ENCODE assay signal across 25 mouse cellular contexts in genomic region chr10:62309593-62309992, GRCm38 (mm10). TPM values are rescaled to one million over a fixed set of nuclear protein-coding genes. Genes with fewer than 3 reads are reported as not detected.
"Had no signal": no experiment of that assay in that cellular context is flagged by ENCODE, and none has a peak within 500 bp of the region (broad histone marks: within the 10 kb centered on the region; RNA-seq: fewer than 3 reads in every experiment).

No protein-coding gene starts in this region.

- H3K36me3 ChIP-seq: intestine, embryonic 15.5 days; lung, embryonic 15.5 days; midbrain, embryonic 10.5 days had no signal

- ATAC-seq: intestine, embryonic 15.5 days; liver, embryonic 12.5 days; midbrain, embryonic 13.5 days; midbrain, embryonic 16.5 days had no signal

- H3K9ac ChIP-seq: intestine, embryonic 15.5 days; limb, embryonic 13.5 days; liver, embryonic 12.5 days; liver, embryonic 15.5 days; lung, embryonic 15.5 days; midbrain, embryonic 13.5 days; neural tube, embryonic 13.5 days had no signal

- H3K4me3 ChIP-seq: intestine, embryonic 15.5 days; layer of hippocampus, adult 2 months; left cerebral cortex, adult 2 months; limb, embryonic 13.5 days; liver, embryonic 12.5 days; liver, embryonic 15.5 days; lung, embryonic 15.5 days; megakaryocyte, embryonic 14.5 days; midbrain, embryonic 10.5 days; midbrain, embryonic 13.5 days; myocyte; neural tube, embryonic 13.5 days had no signal

- H3K4me2 ChIP-seq: intestine, embryonic 15.5 days; limb, embryonic 13.5 days; liver, embryonic 12.5 days; liver, embryonic 15.5 days; lung, embryonic 15.5 days; midbrain, embryonic 13.5 days; neural tube, embryonic 13.5 days had no signal

- H3K27me3 ChIP-seq: intestine, embryonic 15.5 days; limb, embryonic 13.5 days; liver, embryonic 12.5 days; liver, embryonic 15.5 days; lung, embryonic 15.5 days; megakaryocyte, embryonic 14.5 days; midbrain, embryonic 13.5 days; neural tube, embryonic 13.5 days had no signal

- H3K27ac ChIP-seq: intestine, embryonic 15.5 days; layer of hippocampus, adult 2 months; left cerebral cortex, adult 2 months; limb, embryonic 13.5 days; liver, embryonic 12.5 days; liver, embryonic 15.5 days; lung, embryonic 15.5 days; midbrain, embryonic 10.5 days; midbrain, embryonic 13.5 days; neural tube, embryonic 13.5 days had no signal

- DNase-seq: layer of hippocampus, adult 9-11 months; layer of hippocampus, postnatal 36 days; left cerebral cortex, postnatal 4 days; liver; lung, adult 18-20 months; lung, postnatal 10 days; lung, postnatal 36 days; thymus, adult 18-20 months; thymus, postnatal 36 days had no signal

- H3K9me3 ChIP-seq: intestine, embryonic 15.5 days; limb, embryonic 13.5 days; liver, embryonic 12.5 days; liver, embryonic 15.5 days; lung, embryonic 15.5 days; midbrain, embryonic 10.5 days; midbrain, embryonic 13.5 days; neural tube, embryonic 13.5 days had no signal

RNA-seq across cellular contexts. Expression of gene Tacr2, which starts 57.4 kb away (rescaled TPM):
- total RNA-seq: layer of hippocampus, adult 2 months; layer of hippocampus, postnatal 36 days; left cerebral cortex, postnatal 4 days; monocyte, adult 5-6 weeks; neutrophil, adult 5-6 weeks had no signal
- polyA plus RNA-seq: limb, embryonic 13.5 days; liver, embryonic 12.5 days; liver, embryonic 15.5 days; midbrain, embryonic 10.5 days; midbrain, embryonic 13.5 days; midbrain, embryonic 16.5 days; spleen, adult 2 months had no signal
